Mouse (Mus musculus) left cerebral cortex, adult 9 months (tissue): ENCODE measurements around the gene Cdip1.

Experiments
- DNase-seq, 2 experiments: peaks; one replicate each; pipeline ENCODE4 v3.0.0; 2022; ENCODE audit warnings: low spot score in 2 of 2

The Cdip1 gene

DNA sequence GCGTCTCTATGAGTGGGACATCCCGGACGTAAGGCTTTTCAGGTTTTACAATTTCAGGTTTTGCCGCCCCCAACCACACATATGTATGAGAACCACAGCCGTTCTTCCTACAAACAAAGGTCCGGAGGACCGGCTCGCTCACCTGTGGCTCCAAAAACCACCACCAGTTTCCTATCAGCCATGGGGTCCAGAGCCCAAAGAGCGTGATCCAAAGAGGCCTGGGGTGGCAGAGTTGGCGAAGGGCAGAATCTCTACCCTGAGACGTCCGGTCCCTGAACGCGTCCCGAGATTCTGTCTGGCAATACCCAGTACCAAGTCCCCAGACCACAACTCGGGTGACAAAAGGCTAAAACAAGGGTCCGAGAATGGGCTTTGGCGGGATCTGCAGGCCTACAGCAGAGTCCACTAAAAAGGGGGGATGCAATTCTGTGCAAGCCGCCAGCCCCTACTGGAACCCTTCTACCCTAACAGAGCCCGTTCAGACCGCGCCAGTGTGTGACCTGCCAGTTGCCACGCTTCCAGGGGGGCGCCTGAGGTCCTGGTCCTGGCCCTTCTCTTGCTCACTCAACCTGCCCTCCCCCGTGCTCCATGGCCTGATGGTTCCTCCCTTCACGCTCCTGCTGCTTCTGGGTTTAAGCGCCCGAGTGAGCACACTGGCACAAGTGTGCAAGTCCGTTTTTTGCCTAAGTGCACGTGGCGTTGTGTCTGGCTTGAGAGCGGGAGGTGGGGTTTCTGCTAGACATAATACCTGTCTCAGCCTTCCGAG is 71.2 kb downstream of the Cdip1 start, which contains the start of gene Nmral1:
Gene Nmral1 (minus strand): TSS at position 604 of the 766 bp plus-strand sequence.
- peak in 1 of 2 experiments; percentile 58 for DNase-seq

DNA sequence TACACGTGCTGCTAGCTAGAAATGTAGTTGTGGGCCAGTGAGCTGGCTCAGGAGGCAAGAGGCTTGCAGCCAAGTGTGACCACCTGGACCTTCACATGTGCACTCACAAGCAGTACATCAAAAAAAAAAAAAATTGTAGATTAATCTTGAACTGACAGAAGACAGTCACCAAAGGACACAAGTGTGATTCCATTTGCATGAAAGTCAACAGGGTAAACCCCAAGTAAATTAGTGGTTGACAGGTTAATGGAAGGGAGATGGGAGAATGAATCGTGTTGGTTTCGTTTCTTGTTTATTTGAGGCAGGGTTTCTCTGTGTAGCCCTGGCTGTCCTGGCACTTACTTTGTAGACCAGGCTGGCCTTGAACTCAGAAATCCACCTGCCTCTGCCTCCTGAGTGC is 72.2 kb downstream of the Cdip1 start:
- DNase-seq: no peak

- DNase-seq: no peak
These were observed 76.0 kb downstream of the Cdip1 start for GRCm38 (mm10) chr16:4713861-4714710.

DNA sequence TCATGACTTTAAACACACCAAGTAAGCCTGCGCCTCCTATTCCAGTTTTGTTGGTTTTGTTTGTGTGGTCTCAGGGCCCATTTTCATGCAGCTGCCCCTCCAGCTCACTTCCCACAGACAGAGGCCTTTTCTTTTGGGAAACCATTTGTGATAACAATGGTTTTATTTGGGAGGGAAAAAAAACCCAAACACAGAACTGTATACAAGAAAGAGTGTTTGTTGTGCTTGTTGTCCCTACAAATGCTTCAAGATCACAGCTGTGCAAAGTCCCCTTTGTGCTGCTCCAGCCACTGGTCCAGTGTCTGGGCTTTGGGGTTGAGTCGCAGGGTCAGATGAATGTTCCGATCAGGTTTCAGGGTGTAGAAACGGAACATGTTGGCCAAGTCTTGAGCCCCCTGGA is 78.9 kb downstream of the Cdip1 start:
- no peak for DNase-seq

DNA sequence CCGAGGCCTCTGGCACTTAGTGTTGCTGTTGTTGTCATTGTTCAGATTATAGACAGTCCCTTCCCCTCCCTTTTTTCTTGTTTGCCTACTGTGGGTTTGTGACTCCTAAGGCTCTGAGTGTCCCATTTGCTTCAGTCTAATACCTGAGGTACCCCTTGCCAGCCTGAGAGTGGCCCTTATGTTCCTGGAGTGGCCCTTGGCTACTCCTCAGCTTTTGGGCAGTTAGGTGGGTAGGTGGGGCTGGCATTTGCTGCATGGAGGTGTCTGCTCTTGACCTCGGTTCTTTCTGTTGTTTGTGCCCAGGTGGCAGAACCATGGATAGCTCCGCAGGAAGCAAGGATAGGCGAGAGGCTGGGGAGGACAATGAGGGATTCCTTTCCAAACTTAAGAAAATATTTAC is 84.6 kb downstream of the Cdip1 start:
- DNase-seq: no peak

GRCm38 (mm10) chr16:4702646-4703045 is 87.4 kb downstream of the Cdip1 start:
- no peak for DNase-seq

- no peak for DNase-seq
These were observed 88.9 kb downstream of the Cdip1 start for GRCm38 (mm10) chr16:4701211-4701610.
